Mouse (Mus musculus) forebrain, embryonic 10.5 days (tissue): ENCODE measurements around the gene Speer3. TPM values are rescaled to one million over a fixed set of nuclear protein-coding genes. Genes with fewer than 3 reads are reported as not detected.
"Not testable (repeated sequence)": the region's sequence is repeated elsewhere in the genome, so short reads cannot be mapped to it uniquely, and the experiment has no call there.

ENCODE experiments used
- DNase-seq: peaks from one replicate; pipeline ENCODE4 v3.0.0-alpha.2; 2017; ENCODE audit warnings: low spot score; ENCODE audit errors: extremely low spot score
- H3K27ac ChIP-seq: fragments of 300-500 bp; sonication (generic); 2 replicates; pipeline ENCODE4 v1.5.1; 2016; ENCODE audit warnings: mild to moderate bottlenecking
- H3K27me3 ChIP-seq: fragments of 300-500 bp; sonication (generic); 2 replicates; pipeline ENCODE4 v1.6.1; 2016; ENCODE audit warnings: mild to moderate bottlenecking; ENCODE audit not compliant: poor library complexity, severe bottlenecking
- H3K36me3 ChIP-seq: fragments of 300-500 bp; sonication (generic); replicated peaks from 2 replicates; pipeline ENCODE4 v1.6.1; 2016; ENCODE audit warnings: mild to moderate bottlenecking, moderate library complexity
- H3K4me1 ChIP-seq: fragments of 300-500 bp; sonication (generic); 2 replicates; pipeline ENCODE4 v1.6.1; 2016
- H3K4me3 ChIP-seq: fragments of 300-500 bp; sonication (generic); 2 replicates; pipeline ENCODE4 v1.5.1; 2016; ENCODE audit warnings: mild to moderate bottlenecking, moderate library complexity
- H3K9me3 ChIP-seq: fragments of 300-500 bp; sonication (generic); 2 replicates; pipeline ENCODE4 v1.6.1; 2016; ENCODE audit warnings: mild to moderate bottlenecking, moderate library complexity
- WGBS: fragments of 180-500 bp; shearing (Covaris S2); methylation state at CpG from one replicate; pipeline ENCODE4 v1.1.7; 2016; 5-methylcytosine and 5-hydroxymethylcytosine counted together
- polyA plus RNA-seq: library from polyadenylated mRNA; unstranded; fragments of >200 nt; fragmentation: Nextera tagmentation; extraction: Ambion mirVana; gene quantifications from 2 replicates; pipeline ENCODE4 v1.2.1, GENCODE M21; 2016

Speer3 gene
- not detected in 2 replicates for polyA plus RNA-seq

GRCm38 (mm10) chr5:13791319-13791718, at the start of gene Speer3:
Speer3 (plus strand) TSS chr5:13791619.
- Histone ChIP-seq H3K27ac (no peak within 1 kb of the TSS), H3K4me1 (no peaks in the 10 kb centered on the region), H3K4me3 (no peak within 1 kb of the TSS), H3K27me3 (no peaks in the 10 kb centered on the region), H3K9me3 (no peaks in the 10 kb centered on the region), H3K36me3 (no peaks in the 10 kb centered on the region)
- WGBS, result 84% methylated on average over 1 of the region's 1 CpGs
- no peak for DNase-seq

- not testable (repeated sequence) for H3K36me3 ChIP-seq, H3K4me1 ChIP-seq, DNase-seq, H3K27me3 ChIP-seq, H3K27ac ChIP-seq, H3K4me3 ChIP-seq, H3K9me3 ChIP-seq
- WGBS, result 74% methylated on average over 2 of the region's 2 CpGs
These were observed 19.1 kb downstream of the Speer3 start for GRCm38 (mm10) chr5:13810496-13810895.

- Histone ChIP-seq H3K4me3 (no peak overlapping the region), H3K4me1 (no peaks in the 10 kb centered on the region), H3K27me3 (no peaks in the 10 kb centered on the region), H3K9me3 (no peaks in the 10 kb centered on the region), H3K36me3 (no peaks in the 10 kb centered on the region), H3K27ac (no peak overlapping the region)
- DNase-seq, result no peak
These were observed 33.7 kb downstream of the Speer3 start for GRCm38 (mm10) chr5:13825108-13825507.

- H3K36me3 ChIP-seq, result no peaks in the 10 kb centered on the region
- no peak for DNase-seq
- H3K4me3 ChIP-seq, result no peak overlapping the region
- H3K27me3 ChIP-seq, result no peaks in the 10 kb centered on the region
- no peak overlapping the region for H3K27ac ChIP-seq
- no peaks in the 10 kb centered on the region for H3K9me3 ChIP-seq
- H3K4me1 ChIP-seq, result no peaks in the 10 kb centered on the region
These were observed 35.3 kb downstream of the Speer3 start for GRCm38 (mm10) chr5:13826708-13827107.

GRCm38 (mm10) chr5:13844317-13844716, 52.9 kb downstream of the Speer3 start:
- Histone ChIP-seq H3K36me3 (no peaks in the 10 kb centered on the region), H3K4me1 (no peaks in the 10 kb centered on the region), H3K27ac (no peak overlapping the region), H3K9me3 (no peaks in the 10 kb centered on the region), H3K27me3 (no peaks in the 10 kb centered on the region), H3K4me3 (no peak overlapping the region)
- DNase-seq, result no peak

Other genes starting within 250 kb of the Speer3 start
- 1.1 and 1.5 TPM in 2 replicates for gene Sema3e, start 233.7 kb downstream of the Speer3 start, polyA plus RNA-seq